9 mouse cellular contexts compared by ENCODE assay signal in genomic region chr15:24588943-24589342, GRCm38 (mm10).
DNase-seq lines count a peak whose midpoint lies in the region; ATAC-seq and TF ChIP-seq lines count a peak whose summit lies in the region.
"Had no signal": no experiment of that assay in that cellular context is flagged by ENCODE, and none has a peak within 500 bp of the region (broad histone marks: within the 10 kb centered on the region; RNA-seq: fewer than 3 reads in every experiment).

No protein-coding gene starts in this region.

- WGBS in spleen, adult 2 months = 33% methylated on average over 4 of the region's 4 CpGs
- WGBS in hindbrain, embryonic 13.5 days = 27% methylated on average over 4 of the region's 4 CpGs

- no peak overlapping the region for H3K27ac ChIP-seq in spleen, adult 2 months (ENCODE audit: insufficient read depth, low read length)
- H3K27ac ChIP-seq in hindbrain, embryonic 13.5 days = no peak overlapping the region

- no peak for TF ChIP-seq CTCF in spleen, adult 2 months (IDR thresholded peaks at IDR 0.05; ENCODE audit: extremely low read depth, insufficient read depth, insufficient read length, insufficient replicate concordance)

- no peak overlapping the region for H3K4me2 ChIP-seq in hindbrain, embryonic 13.5 days

- peak; percentile 3 to 16 for DNase-seq in spleen, adult 2 months (ENCODE audit: low read depth in 1 of 2, low spot score in 2 of 2)
- DNase-seq in spleen, postnatal 4 days (ENCODE audit: low spot score in 2 of 2) = no peak
- DNase-seq in adrenal gland, adult 2 months = peak; percentile 30
- DNase-seq in embryo, embryonic 9.5 days (ENCODE audit: extremely low spot score) = peak; percentile 27
- DNase-seq in left cerebral cortex, postnatal 36 days (ENCODE audit: low spot score in 2 of 2) = peak; percentile 8 to 56
- DNase-seq in naive thymus-derived CD4-positive, alpha-beta T cell, adult 2 months (ENCODE audit: low read depth) = peak; percentile 63

- ATAC-seq in hindbrain, embryonic 13.5 days (ENCODE audit: low FRiP score) = peak; percentile 65; the same call in 1 of the 2 replicates
- ATAC-seq in monocyte, adult 5-6 weeks (replicated peaks; ENCODE audit: insufficient number of reproducible peaks, low FRiP score, low TSS enrichment, poor library complexity, severe bottlenecking) = no peak

- H3K36me3 ChIP-seq in spleen, adult 2 months (ENCODE audit: control insufficient read depth, insufficient read depth, low read length) = no peaks in the 10 kb centered on the region
- H3K36me3 ChIP-seq in hindbrain, embryonic 13.5 days = no peaks in the 10 kb centered on the region

- H3K9ac ChIP-seq in hindbrain, embryonic 13.5 days = no peak overlapping the region

- no peaks in the 10 kb centered on the region for H3K4me1 ChIP-seq in spleen, adult 2 months (ENCODE audit: control insufficient read depth, insufficient read depth, insufficient read length)
- no peaks in the 10 kb centered on the region for H3K4me1 ChIP-seq in hindbrain, embryonic 13.5 days (replicated peaks)

- no peaks in the 10 kb centered on the region for H3K27me3 ChIP-seq in spleen, adult 2 months (ENCODE audit: control insufficient read depth, insufficient read depth, low read length)
- no peaks in the 10 kb centered on the region for H3K27me3 ChIP-seq in hindbrain, embryonic 13.5 days

- intact Hi-C loops in left cerebral cortex, postnatal 36 days (cut with DNase I) = loop anchor here (5.0 kb wide), 1 partner anchor 1128 kb away; no protein-coding TSS in a partner anchor

- no peak overlapping the region for H3K4me3 ChIP-seq in spleen, adult 2 months (ENCODE audit: extremely low read depth, insufficient read depth, insufficient read length)
- no peak overlapping the region for H3K4me3 ChIP-seq in hindbrain, embryonic 13.5 days
- H3K4me3 ChIP-seq: erythroblast, embryonic 14.5 days had no signal

- no peaks in the 10 kb centered on the region for H3K9me3 ChIP-seq in hindbrain, embryonic 13.5 days

- no peak for TF ChIP-seq POLR2A in spleen, adult 2 months (IDR thresholded peaks at IDR 0.05; ENCODE audit: low read depth, low read length)

Comparison
In these comparisons a context has a peak if more than half of its experiments do, and no peak if none do; other contexts are left out.
1. DNase-seq: peak in spleen, adult 2 months (2 of 2), adrenal gland, adult 2 months (single experiment), embryo, embryonic 9.5 days (single experiment), left cerebral cortex, postnatal 36 days (2 of 2) and naive thymus-derived CD4-positive, alpha-beta T cell, adult 2 months (single experiment); none in spleen, postnatal 4 days (0 of 2).